18 mouse cellular contexts compared by ENCODE assay signal in the genomic region with DNA sequence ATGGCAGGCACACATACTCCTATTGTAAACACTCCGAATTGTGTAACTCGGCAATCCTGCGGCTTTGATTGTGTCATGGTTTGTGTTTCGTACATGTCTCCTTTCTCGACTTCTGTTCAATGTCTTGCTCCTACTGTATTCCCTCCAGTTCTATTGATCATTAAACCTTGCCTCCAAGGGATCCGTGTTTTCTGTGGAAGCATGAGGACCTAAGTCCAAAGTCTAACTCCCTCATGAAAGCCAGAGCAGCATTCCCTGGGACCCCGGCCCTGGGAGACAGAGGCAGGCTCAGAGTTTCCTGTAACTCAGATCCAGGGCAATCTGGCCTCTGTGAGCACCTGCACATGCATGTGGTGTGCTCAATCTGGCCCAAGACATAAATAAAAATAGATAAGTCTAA.
"Had no signal": no experiment of that assay in that cellular context is flagged by ENCODE, and none has a peak within 500 bp of the region (broad histone marks: within the 10 kb centered on the region; RNA-seq: fewer than 3 reads in every experiment).

No protein-coding gene starts in this region.

- DNase-seq: layer of hippocampus, adult 9-11 months; layer of hippocampus, postnatal 36 days; liver; liver, embryonic 13.5 days; liver, postnatal 0 days; lung, postnatal 14 days; spleen, adult 18-20 months; thymus, adult 2 months; thymus, postnatal 25 days had no signal

- H3K9ac ChIP-seq: limb, embryonic 12.5 days; liver, embryonic 13.5 days; liver, postnatal 0 days; lung, embryonic 15.5 days; midbrain, embryonic 15.5 days; neural tube, embryonic 12.5 days; stomach, embryonic 15.5 days had no signal

- H3K4me2 ChIP-seq: limb, embryonic 12.5 days; liver, embryonic 13.5 days; lung, embryonic 15.5 days; midbrain, embryonic 11.5 days; midbrain, embryonic 15.5 days; neural tube, embryonic 12.5 days; stomach, embryonic 15.5 days had no signal

- H3K27me3 ChIP-seq: limb, embryonic 12.5 days; liver, embryonic 13.5 days; lung, embryonic 15.5 days; megakaryocyte, embryonic 14.5 days; midbrain, embryonic 15.5 days; neural tube, embryonic 12.5 days; stomach, embryonic 15.5 days had no signal

- H3K4me3 ChIP-seq: limb, embryonic 12.5 days; liver, embryonic 13.5 days; lung, embryonic 15.5 days; megakaryocyte, embryonic 14.5 days; midbrain, embryonic 15.5 days; neural tube, embryonic 12.5 days; stomach, embryonic 15.5 days had no signal

- H3K9me3 ChIP-seq: limb, embryonic 12.5 days; lung, embryonic 15.5 days; megakaryocyte, embryonic 14.5 days; midbrain, embryonic 15.5 days; neural tube, embryonic 12.5 days; stomach, embryonic 15.5 days had no signal

- H3K27ac ChIP-seq: limb, embryonic 12.5 days; liver, embryonic 13.5 days; lung, embryonic 15.5 days; macrophage; midbrain, embryonic 15.5 days; neural tube, embryonic 12.5 days; stomach, embryonic 15.5 days had no signal

- H3K36me3 ChIP-seq: limb, embryonic 12.5 days; liver, embryonic 13.5 days; lung, embryonic 15.5 days; midbrain, embryonic 15.5 days; neural tube, embryonic 12.5 days; stomach, embryonic 15.5 days had no signal

- H3K4me1 ChIP-seq: limb, embryonic 12.5 days; liver, embryonic 13.5 days; lung, embryonic 15.5 days; megakaryocyte, embryonic 14.5 days; midbrain, embryonic 15.5 days; stomach, embryonic 15.5 days had no signal

- ATAC-seq: intestine, embryonic 16.5 days; liver, postnatal 0 days; midbrain, embryonic 15.5 days had no signal
